Mouse (Mus musculus) intestine, embryonic 16.5 days (tissue): Measurements from ENCODE around the gene Map3k4. TPM values are rescaled to one million over a fixed set of nuclear protein-coding genes. Genes with fewer than 3 reads are reported as not detected.

Experiments used
- ATAC-seq: fragments of 200-750 bp; cut with Nextera tagmentation; 2 replicates; pipeline ENCODE4 v1.8.0; 2017; ENCODE audit warnings: moderate TSS enrichment, moderate library complexity
- H3K27ac ChIP-seq: fragments of 300-500 bp; sonication (generic); 2 replicates; pipeline ENCODE4 v1.5.1; 2014; ENCODE audit warnings: mild to moderate bottlenecking, low read length
- H3K27me3 ChIP-seq: fragments of 300-500 bp; sonication (generic); replicated peaks from 2 replicates; pipeline ENCODE4 v1.6.1; 2014; ENCODE audit warnings: low read length, control low read depth, mixed read lengths; ENCODE audit not compliant: control insufficient read depth, insufficient read depth
- H3K36me3 ChIP-seq: fragments of 300-500 bp; sonication (generic); 2 replicates; pipeline ENCODE4 v1.6.1; 2014; ENCODE audit warnings: low read length, control low read depth; ENCODE audit not compliant: control insufficient read depth, insufficient read depth
- H3K4me1 ChIP-seq: fragments of 300-500 bp; sonication (generic); 2 replicates; pipeline ENCODE4 v1.6.1; 2014; ENCODE audit warnings: low read length, control low read depth, mixed read lengths; ENCODE audit not compliant: control insufficient read depth, insufficient read depth
- H3K4me2 ChIP-seq: fragments of 300-500 bp; sonication (generic); 2 replicates; pipeline ENCODE4 v1.6.1; 2014; ENCODE audit warnings: low read depth, low read length, control low read depth
- H3K4me3 ChIP-seq: fragments of 300-500 bp; sonication (generic); 2 replicates; pipeline ENCODE4 v1.5.1; 2014; ENCODE audit warnings: mild to moderate bottlenecking, low read length
- H3K9ac ChIP-seq: fragments of 300-500 bp; sonication (generic); 2 replicates; pipeline ENCODE4 v1.6.1; 2014; ENCODE audit warnings: low read depth, low read length
- H3K9me3 ChIP-seq: fragments of 300-500 bp; sonication (generic); 2 replicates; pipeline ENCODE4 v1.6.1; 2016; ENCODE audit warnings: low read length, control low read depth; ENCODE audit not compliant: control insufficient read depth
- WGBS: fragments of 180-500 bp; shearing (Covaris S2); extraction: QIAGEN DNeasy Blood & Tissue Kit; methylation state at CpG from one replicate; pipeline ENCODE4 v1.1.7; 2014; 5-methylcytosine and 5-hydroxymethylcytosine counted together
- polyA plus RNA-seq: library from polyadenylated mRNA; unstranded; fragments of >200 nt; fragmentation: Nextera tagmentation; extraction: Ambion mirVana; gene quantifications from 2 replicates; pipeline ENCODE4 v1.2.1, GENCODE M21; 2015

The Map3k4 gene
- polyA plus RNA-seq, 1 experiment from 2014 or later: 28.3 TPM

- no peaks in the 10 kb centered on the region for H3K9me3 ChIP-seq
- 51% methylated on average over 4 of the region's 4 CpGs for WGBS
- H3K27me3 ChIP-seq: no peaks in the 10 kb centered on the region
- H3K36me3 ChIP-seq: no peaks in the 10 kb centered on the region
- H3K4me2 ChIP-seq: no peak overlapping the region
- H3K4me1 ChIP-seq: peaks cover 5% of the 10 kb centered on the region
- peak overlapping the region; percentile 63 for H3K27ac ChIP-seq
- H3K4me3 ChIP-seq: no peak overlapping the region
- H3K9ac ChIP-seq: no peak overlapping the region
- ATAC-seq: peak; percentile 95
Observed at GRCm38 (mm10) chr17:12337156-12337555, 18.6 kb upstream of the Map3k4 start.

GRCm38 (mm10) chr17:12336073-12336868 is 17.7 kb upstream of the Map3k4 start:
- H3K9ac ChIP-seq: no peak overlapping the region
- WGBS: 78% methylated on average over 19 of the region's 19 CpGs
- H3K36me3 ChIP-seq: no peaks in the 10 kb centered on the region
- no peak for ATAC-seq
- H3K4me3 ChIP-seq: no peak overlapping the region
- H3K4me2 ChIP-seq: no peak overlapping the region
- H3K4me1 ChIP-seq: peaks cover 5% of the 10 kb centered on the region
- H3K27ac ChIP-seq: no peak overlapping the region; the same call in 1 of the 2 replicates
- H3K27me3 ChIP-seq: no peaks in the 10 kb centered on the region
- H3K9me3 ChIP-seq: no peaks in the 10 kb centered on the region

GRCm38 (mm10) chr17:12335115-12335514 is 16.5 kb upstream of the Map3k4 start:
- peak; percentile 51 for ATAC-seq
- Histone ChIP-seq H3K4me3 (no peak overlapping the region), H3K9me3 (no peaks in the 10 kb centered on the region), H3K9ac (no peak overlapping the region), H3K4me1 (peaks cover 5% of the 10 kb centered on the region), H3K4me2 (no peak overlapping the region), H3K27ac (peak overlapping the region; percentile 43; the same call in 1 of the 2 replicates), H3K36me3 (no peaks in the 10 kb centered on the region), H3K27me3 (no peaks in the 10 kb centered on the region)
- WGBS: 57% methylated on average over 6 of the region's 6 CpGs

- peaks cover 10% of the 10 kb centered on the region for H3K4me1 ChIP-seq
- no peaks in the 10 kb centered on the region for H3K27me3 ChIP-seq
- no peaks in the 10 kb centered on the region for H3K36me3 ChIP-seq
- no peak overlapping the region for H3K4me2 ChIP-seq
- H3K9ac ChIP-seq: no peak overlapping the region
- WGBS: 24% methylated on average over 14 of the region's 14 CpGs
- peak overlapping the region; percentile 7; the same call in 1 of the 2 replicates for H3K27ac ChIP-seq
- H3K4me3 ChIP-seq: no peak overlapping the region
- H3K9me3 ChIP-seq: no peaks in the 10 kb centered on the region
- peak; percentile 83 for ATAC-seq
Observed at GRCm38 (mm10) chr17:12327847-12328518, 9.4 kb upstream of the Map3k4 start.

- Histone ChIP-seq H3K4me1 (peaks cover 9% of the 10 kb centered on the region; the same call in 1 of the 2 replicates), H3K4me2 (no peak overlapping the region), H3K4me3 (no peak overlapping the region), H3K9me3 (no peaks in the 10 kb centered on the region), H3K36me3 (no peaks in the 10 kb centered on the region), H3K27ac (no peak overlapping the region), H3K27me3 (no peaks in the 10 kb centered on the region), H3K9ac (no peak overlapping the region)
- 80% methylated on average over 7 of the region's 7 CpGs for WGBS
- no peak for ATAC-seq
Observed at GRCm38 (mm10) chr17:12319786-12320185, 1.2 kb upstream of the Map3k4 start.

GRCm38 (mm10) chr17:12317954-12318651 is 493 bp downstream of the Map3k4 start:
- Histone ChIP-seq H3K36me3 (no peaks in the 10 kb centered on the region), H3K4me1 (peaks cover 9% of the 10 kb centered on the region; the same call in 1 of the 2 replicates), H3K4me2 (peak overlapping the region; percentile 63), H3K4me3 (peak overlapping the region; percentile 92), H3K27ac (peak overlapping the region; percentile 96), H3K9me3 (no peaks in the 10 kb centered on the region), H3K9ac (peak overlapping the region; percentile 93), H3K27me3 (no peaks in the 10 kb centered on the region)
- WGBS: under 1% methylated on average over 57 of the region's 59 CpGs
- ATAC-seq: peak; percentile 82

- no peaks in the 10 kb centered on the region for H3K9me3 ChIP-seq
- peaks cover 9% of the 10 kb centered on the region; the same call in 1 of the 2 replicates for H3K4me1 ChIP-seq
- H3K9ac ChIP-seq: peak overlapping the region; percentile 93
- no peaks in the 10 kb centered on the region for H3K27me3 ChIP-seq
- WGBS: 6% methylated on average over 7 of the region's 7 CpGs
- peak overlapping the region; percentile 63 for H3K4me2 ChIP-seq
- H3K36me3 ChIP-seq: no peaks in the 10 kb centered on the region
- ATAC-seq: no peak
- H3K4me3 ChIP-seq: peak overlapping the region; percentile 92
- peak overlapping the region; percentile 96 for H3K27ac ChIP-seq
Observed at GRCm38 (mm10) chr17:12317607-12317953, 1.0 kb downstream of the Map3k4 start.

- Histone ChIP-seq H3K4me1 (peaks cover 9% of the 10 kb centered on the region; the same call in 1 of the 2 replicates), H3K27me3 (no peaks in the 10 kb centered on the region), H3K4me3 (no peak overlapping the region), H3K9ac (no peak overlapping the region), H3K27ac (no peak overlapping the region), H3K4me2 (no peak overlapping the region), H3K36me3 (no peaks in the 10 kb centered on the region), H3K9me3 (no peaks in the 10 kb centered on the region)
- 85% methylated on average over 13 of the region's 13 CpGs for WGBS
- no peak for ATAC-seq
Observed at GRCm38 (mm10) chr17:12316251-12316650, 2.3 kb downstream of the Map3k4 start.

- H3K4me1 ChIP-seq: peaks cover 17% of the 10 kb centered on the region; the same call in 1 of the 2 replicates
- no peaks in the 10 kb centered on the region for H3K27me3 ChIP-seq
- no peak overlapping the region for H3K9ac ChIP-seq
- no peaks in the 10 kb centered on the region for H3K36me3 ChIP-seq
- no peak for ATAC-seq
- no peaks in the 10 kb centered on the region for H3K9me3 ChIP-seq
- no peak overlapping the region for H3K27ac ChIP-seq
- 94% methylated on average over 6 of the region's 6 CpGs for WGBS
- no peak overlapping the region for H3K4me3 ChIP-seq
- H3K4me2 ChIP-seq: no peak overlapping the region
Observed at GRCm38 (mm10) chr17:12312248-12312647, 6.3 kb downstream of the Map3k4 start.
